Mouse (Mus musculus) heart, postnatal 0 days (tissue): Measurements from ENCODE around the gene Lamtor2. TPM values are rescaled to one million over a fixed set of nuclear protein-coding genes. Genes with fewer than 3 reads are reported as not detected.

Experiments used
- ATAC-seq: fragments of 200-750 bp; cut with Nextera tagmentation; 2 replicates; pipeline ENCODE4 v1.8.0; 2017; ENCODE audit warnings: low read depth, moderate number of reproducible peaks, moderate library complexity; ENCODE audit not compliant: insufficient read depth
- DNase-seq: peaks from one replicate; pipeline ENCODE4 v3.0.0-alpha.2; 2016; ENCODE audit warnings: low spot score
- H3K27ac ChIP-seq: fragments of 300-500 bp; sonication (generic); 2 replicates; pipeline ENCODE4 v1.5.1; 2014; ENCODE audit warnings: low read depth, mild to moderate bottlenecking
- H3K27me3 ChIP-seq: fragments of 300-500 bp; sonication (generic); 2 replicates; pipeline ENCODE4 v1.6.1; 2014; ENCODE audit warnings: low read length, mixed read lengths; ENCODE audit not compliant: control insufficient read depth, insufficient read depth
- H3K36me3 ChIP-seq: fragments of 300-500 bp; sonication (generic); replicated peaks from 2 replicates; pipeline ENCODE4 v1.6.1; 2014; ENCODE audit warnings: low read length, mixed read lengths; ENCODE audit not compliant: control insufficient read depth, insufficient read depth
- H3K4me1 ChIP-seq: fragments of 300-500 bp; sonication (generic); 2 replicates; pipeline ENCODE4 v1.6.1; 2014; ENCODE audit warnings: antibody characterized with exemption; ENCODE audit not compliant: control insufficient read depth, insufficient read depth
- H3K4me2 ChIP-seq: fragments of 300-500 bp; sonication (generic); 2 replicates; pipeline ENCODE4 v1.6.1; 2014; ENCODE audit warnings: low read depth, mild to moderate bottlenecking, low read length, moderate library complexity
- H3K4me3 ChIP-seq: fragments of 300-500 bp; sonication (generic); 2 replicates; pipeline ENCODE4 v1.5.1; 2014; ENCODE audit warnings: low read depth, low read length
- H3K9ac ChIP-seq: fragments of 300-500 bp; sonication (generic); replicated peaks from 2 replicates; pipeline ENCODE4 v1.6.1; 2014; ENCODE audit warnings: low read depth, low read length, mixed read lengths
- H3K9me3 ChIP-seq: fragments of 300-500 bp; sonication (generic); replicated peaks from 2 replicates; pipeline ENCODE4 v1.6.1; 2016; ENCODE audit warnings: low read length; ENCODE audit not compliant: control insufficient read depth
- CTCF ChIP-seq: IDR thresholded peaks from 2 replicates; pipeline ENCODE4 v1.5.1; 2016; ENCODE audit warnings: antibody characterized with exemption, control low read depth, low read depth
- EP300 ChIP-seq: IDR thresholded peaks from 2 replicates; pipeline ENCODE4 v1.6.1; 2016; ENCODE audit warnings: antibody characterized with exemption, low read depth
- WGBS: fragments of 180-500 bp; shearing (Covaris S2); extraction: QIAGEN DNeasy Blood & Tissue Kit; methylation state at CpG from one replicate; pipeline ENCODE4 v1.1.7; 2014; 5-methylcytosine and 5-hydroxymethylcytosine counted together
- polyA plus RNA-seq: library from polyadenylated mRNA; unstranded; fragments of >200 nt; fragmentation: Nextera tagmentation; extraction: Ambion mirVana; gene quantifications from 2 replicates; pipeline ENCODE4 v1.2.1, GENCODE M21; 2015
- total RNA-seq: library from RNA; depleted of rRNA; stranded (reverse); fragments of >200 nt; gene quantifications from 2 replicates; pipeline ENCODE4 v1.2.3, GENCODE M21; 2014; ENCODE audit warnings: low replicate concordance

The Lamtor2 gene
- total and polyA plus RNA-seq, 2 experiments from 2014 or later: 3.6 to 131 TPM

- Histone ChIP-seq H3K9me3 (no peaks in the 10 kb centered on the region), H3K9ac (no peak overlapping the region), H3K4me2 (no peak overlapping the region), H3K4me3 (no peak overlapping the region), H3K27ac (no peak overlapping the region), H3K36me3 (peaks cover 19% of the 10 kb centered on the region), H3K27me3 (no peaks in the 10 kb centered on the region), H3K4me1 (no peaks in the 10 kb centered on the region)
- TF ChIP-seq EP300 (no peak), CTCF (no peak)
- DNase-seq: no peak
- WGBS: 66% methylated on average over 2 of the region's 2 CpGs
- no peak for ATAC-seq
Observed at GRCm38 (mm10) chr3:88572835-88573234, 20.0 kb upstream of the Lamtor2 start.

- no peaks in the 10 kb centered on the region for H3K4me1 ChIP-seq
- WGBS: 71% methylated on average over 1 of the region's 1 CpGs
Observed at GRCm38 (mm10) chr3:88571856-88572255, 19.0 kb upstream of the Lamtor2 start.

DNA sequence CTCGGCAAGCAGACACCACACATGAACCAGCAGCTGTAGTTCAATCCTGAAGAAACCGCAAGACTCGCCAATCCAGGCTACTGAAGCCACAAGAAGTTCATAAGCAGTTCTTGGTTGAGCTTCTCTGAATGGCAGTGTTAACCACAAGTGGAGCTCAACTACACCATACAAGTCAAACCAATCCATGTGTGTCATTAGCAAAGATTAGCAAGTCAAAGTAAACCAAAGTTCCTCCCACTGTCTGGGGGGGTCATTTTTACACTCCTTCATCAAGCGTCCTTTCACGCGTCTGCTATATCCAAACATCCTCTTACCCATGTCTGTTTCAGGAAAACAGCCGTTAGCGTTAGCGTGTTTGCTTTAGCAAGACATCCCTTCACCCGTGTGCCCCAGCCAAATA, 17.5 kb upstream of the Lamtor2 start:
- DNase-seq (no peak), ATAC-seq (no peak)
- no peak overlapping the region for H3K27ac ChIP-seq
- no peak overlapping the region for H3K9ac ChIP-seq
- TF ChIP-seq EP300 (no peak), CTCF (no peak)
- H3K4me1 ChIP-seq: peaks cover 9% of the 10 kb centered on the region; the same call in 1 of the 2 replicates
- H3K4me3 ChIP-seq: no peak overlapping the region
- no peaks in the 10 kb centered on the region for H3K9me3 ChIP-seq
- WGBS: 93% methylated on average over 10 of the region's 10 CpGs
- no peak overlapping the region for H3K4me2 ChIP-seq
- H3K36me3 ChIP-seq: peaks cover 42% of the 10 kb centered on the region
- no peaks in the 10 kb centered on the region for H3K27me3 ChIP-seq

More at GRCm38 (mm10) chr3:88571856-88572255, 19.0 kb upstream of the Lamtor2 start:
- Histone ChIP-seq H3K4me2 (no peak overlapping the region), H3K36me3 (peaks cover 27% of the 10 kb centered on the region), H3K27me3 (no peaks in the 10 kb centered on the region), H3K9me3 (no peaks in the 10 kb centered on the region), H3K4me3 (no peak overlapping the region), H3K27ac (no peak overlapping the region), H3K9ac (no peak overlapping the region)
- ATAC-seq (no peak), DNase-seq (no peak)
- TF ChIP-seq CTCF: no peak
- TF ChIP-seq EP300: no peak

DNA sequence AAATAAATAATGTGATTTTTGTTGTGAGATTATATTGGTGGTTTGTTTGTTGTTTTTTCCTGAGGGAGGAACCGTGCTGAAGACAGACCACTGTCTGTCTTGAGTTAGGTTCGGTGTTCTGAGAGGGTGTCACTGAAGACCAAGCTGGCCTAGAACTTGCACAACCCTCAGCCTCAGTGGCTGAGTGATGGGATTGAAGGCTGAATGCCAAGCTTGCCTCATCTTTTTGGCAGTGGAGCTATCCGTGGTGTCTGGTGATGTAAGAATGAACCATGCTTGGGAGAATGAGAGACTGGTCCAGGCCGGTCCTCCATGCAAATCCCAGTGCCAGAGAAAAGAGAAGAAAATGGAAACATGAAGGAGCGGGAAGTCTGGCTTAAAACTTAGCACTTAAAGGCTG, 16.8 kb upstream of the Lamtor2 start:
- no peak for ATAC-seq

GRCm38 (mm10) chr3:88569093-88569492, 16.2 kb upstream of the Lamtor2 start:
- H3K4me2 ChIP-seq: no peak overlapping the region
- H3K4me3 ChIP-seq: no peak overlapping the region
- H3K9me3 ChIP-seq: no peaks in the 10 kb centered on the region
- no peak for DNase-seq
- no peak overlapping the region for H3K9ac ChIP-seq
- H3K4me1 ChIP-seq: peaks cover 9% of the 10 kb centered on the region; the same call in 1 of the 2 replicates
- H3K27me3 ChIP-seq: no peaks in the 10 kb centered on the region
- ATAC-seq: no peak
- no peak overlapping the region for H3K27ac ChIP-seq
- TF ChIP-seq EP300: no peak
- TF ChIP-seq CTCF: no peak
- peaks cover 55% of the 10 kb centered on the region for H3K36me3 ChIP-seq
- WGBS: 93% methylated on average over 2 of the region's 2 CpGs

More for the DNA sequence above, 16.8 kb upstream of the Lamtor2 start:
- H3K27me3 ChIP-seq: no peaks in the 10 kb centered on the region
- no peak overlapping the region for H3K27ac ChIP-seq
- H3K4me2 ChIP-seq: no peak overlapping the region
- no peak overlapping the region for H3K4me3 ChIP-seq
- H3K9ac ChIP-seq: no peak overlapping the region
- peaks cover 49% of the 10 kb centered on the region for H3K36me3 ChIP-seq
- 88% methylated on average over 5 of the region's 5 CpGs for WGBS
- H3K9me3 ChIP-seq: no peaks in the 10 kb centered on the region
- H3K4me1 ChIP-seq: peaks cover 9% of the 10 kb centered on the region; the same call in 1 of the 2 replicates
- no peak for DNase-seq
- TF ChIP-seq EP300: no peak
- TF ChIP-seq CTCF: no peak

DNA sequence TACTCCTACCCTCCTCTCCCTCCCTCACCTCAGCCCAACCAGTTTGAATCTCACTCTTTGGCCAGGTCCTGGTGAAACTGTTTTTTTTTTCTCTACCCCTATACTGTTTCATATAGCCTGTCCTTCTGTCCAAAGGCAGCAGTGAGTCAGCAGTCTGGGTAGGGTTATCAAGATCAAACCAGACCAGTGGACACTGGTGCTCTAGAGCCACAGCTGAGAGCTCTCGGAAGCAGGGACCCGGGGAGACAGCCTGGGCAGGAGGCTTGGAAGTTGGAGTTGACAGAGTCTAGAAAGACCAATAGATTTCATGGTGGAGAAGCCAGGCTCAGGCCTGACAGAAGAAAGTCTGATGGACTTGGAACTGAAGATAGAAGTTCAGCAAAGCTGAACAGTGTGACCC, 15.7 kb upstream of the Lamtor2 start:
- DNase-seq: no peak
- peaks cover 59% of the 10 kb centered on the region for H3K36me3 ChIP-seq
- H3K27ac ChIP-seq: no peak overlapping the region
- H3K4me3 ChIP-seq: no peak overlapping the region
- H3K9me3 ChIP-seq: no peaks in the 10 kb centered on the region
- H3K9ac ChIP-seq: no peak overlapping the region
- no peak for ATAC-seq
- H3K27me3 ChIP-seq: no peaks in the 10 kb centered on the region
- no peak for TF ChIP-seq EP300
- no peak for TF ChIP-seq CTCF
- 91% methylated on average over 2 of the region's 2 CpGs for WGBS
- peaks cover 9% of the 10 kb centered on the region; the same call in 1 of the 2 replicates for H3K4me1 ChIP-seq
- H3K4me2 ChIP-seq: no peak overlapping the region
